Mouse (Mus musculus): ENCODE data around the gene Them7. TPM values are rescaled to one million over a fixed set of nuclear protein-coding genes. Genes with fewer than 3 reads are reported as not detected.

Them7 gene
- total RNA-seq, 4 experiments from 2014 or later, result 0.23 TPM; not detected in 3

GRCm38 (mm10) chr2:105409253-105409652, 185.1 kb downstream of the Them7 start:
- no peak for DNase-seq (ENCODE audit: low spot score in 2 of 2)

- no peak for DNase-seq (ENCODE audit: low spot score in 2 of 2)
These were observed 190.2 kb downstream of the Them7 start for GRCm38 (mm10) chr2:105414309-105414708.

- peak; percentile 9 to 46 for DNase-seq (ENCODE audit: low spot score in 2 of 2)
These were observed 192.0 kb downstream of the Them7 start for GRCm38 (mm10) chr2:105416046-105416659.

GRCm38 (mm10) chr2:105416660-105417348, 192.7 kb downstream of the Them7 start:
- no peak for DNase-seq (ENCODE audit: low spot score in 2 of 2)

- no peak for DNase-seq (ENCODE audit: low spot score in 2 of 2)
These were observed 193.5 kb downstream of the Them7 start for GRCm38 (mm10) chr2:105417663-105418062.

GRCm38 (mm10) chr2:105418629-105419227, 194.6 kb downstream of the Them7 start:
- no peak for DNase-seq (ENCODE audit: low spot score in 2 of 2)

GRCm38 (mm10) chr2:105427447-105427846, 203.3 kb downstream of the Them7 start:
- DNase-seq (ENCODE audit: low spot score in 2 of 2), result no peak

- peak in 1 of 2 experiments; percentile 22 for DNase-seq (ENCODE audit: low spot score in 2 of 2)
These were observed 203.9 kb downstream of the Them7 start for GRCm38 (mm10) chr2:105428029-105428428.

- DNase-seq (ENCODE audit: low spot score in 2 of 2), result no peak
These were observed 204.3 kb downstream of the Them7 start for GRCm38 (mm10) chr2:105428467-105428866.

Other genes with a start within 250 kb of the Them7 start
- gene Eif3m, start 207.2 kb upstream of the Them7 start, total RNA-seq (2022), result 10 to 100 TPM; 90.4 to 98.1 (median 92.0) TPM
- not detected for gene Gm11060, start 132.3 kb upstream of the Them7 start, total RNA-seq (2022)
- gene Wt1, start 97.8 kb upstream of the Them7 start, total RNA-seq (2022), result under 1 TPM; 0.32 to 0.79 (median 0.53) TPM
- 10 to 100 TPM; 30.1 to 33.9 (median 30.5) TPM for gene Rcn1, start 175.0 kb downstream of the Them7 start, total RNA-seq (2022)